Mouse (Mus musculus): ENCODE measurements around the gene Cldn14. TPM values are rescaled to one million over a fixed set of nuclear protein-coding genes. Genes with fewer than 3 reads are reported as not detected.

Gene Cldn14
- total and polyA plus RNA-seq, 3 experiments: not detected

GRCm38 (mm10) chr16:93974278-93974677 is 34.4 kb downstream of the Cldn14 start (continued):
- no peak for TF ChIP-seq UBTF (IDR thresholded peaks at IDR 0.05; ENCODE audit: borderline replicate concordance, insufficient read depth, low read depth, low read length)
- TF ChIP-seq POLR2A (IDR thresholded peaks at IDR 0.05; ENCODE audit: control insufficient read depth in 1 of 2, insufficient read depth in 1 of 2, low read depth in 1 of 2, low read length in 2 of 2, poor library complexity in 1 of 2): no peak; a peak in 1 of 4 replicates
- no peak for TF ChIP-seq MAX (IDR thresholded peaks at IDR 0.05; ENCODE audit: low read length)
- TF ChIP-seq CHD1 (IDR thresholded peaks at IDR 0.05; ENCODE audit: low read depth, low read length): no peak
- TF ChIP-seq CTCF (IDR thresholded peaks at IDR 0.05 in 2 of 3, conservative IDR thresholded peaks at IDR 0.05 in 1 of 3; ENCODE audit: control insufficient read depth in 1 of 3, insufficient read depth in 1 of 3, low read depth in 2 of 3, low read length in 3 of 3, poor library complexity in 1 of 3, severe bottlenecking in 1 of 3): no peak
- TF ChIP-seq KAT2A (conservative IDR thresholded peaks at IDR 0.05; ENCODE audit: low read depth, low read length): no peak
- no peak for TF ChIP-seq ZC3H11A (IDR thresholded peaks at IDR 0.05; ENCODE audit: low read depth, low read length)
- TF ChIP-seq RAD21 (IDR thresholded peaks at IDR 0.05; ENCODE audit: low read depth, low read length): no peak
- TF ChIP-seq POLR2AphosphoS5 (IDR thresholded peaks at IDR 0.05; ENCODE audit: borderline replicate concordance, low read depth, low read length): no peak
- no peak for TF ChIP-seq JUND (IDR thresholded peaks at IDR 0.05; ENCODE audit: low read depth, low read length)
- no peak for TF ChIP-seq USF1 (IDR thresholded peaks at IDR 0.05; ENCODE audit: low read depth, low read length)
- TF ChIP-seq MEF2A (IDR thresholded peaks at IDR 0.05; ENCODE audit: extremely low read depth, insufficient replicate concordance, low read depth, low read length, poor library complexity, severe bottlenecking): no peak
- no peak for TF ChIP-seq ZNF384 (IDR thresholded peaks at IDR 0.05; ENCODE audit: low read depth, low read length)
- TF ChIP-seq NRF1 (IDR thresholded peaks at IDR 0.05; ENCODE audit: insufficient read depth, low read depth, low read length, poor library complexity, severe bottlenecking): no peak
- TF ChIP-seq MYC (IDR thresholded peaks at IDR 0.05; ENCODE audit: low read depth, low read length): no peak
- no peak for TF ChIP-seq RCOR1 (IDR thresholded peaks at IDR 0.05; ENCODE audit: low read depth, low read length)
- peak; percentile 47 to 91 for TF ChIP-seq EP300 (IDR thresholded peaks at IDR 0.05; ENCODE audit: low read depth in 1 of 2, low read length in 2 of 2)
- peak; percentile 34; the same call in 1 of the 2 replicates for TF ChIP-seq TAL1 (IDR thresholded peaks at IDR 0.05; ENCODE audit: low read length)

DNA sequence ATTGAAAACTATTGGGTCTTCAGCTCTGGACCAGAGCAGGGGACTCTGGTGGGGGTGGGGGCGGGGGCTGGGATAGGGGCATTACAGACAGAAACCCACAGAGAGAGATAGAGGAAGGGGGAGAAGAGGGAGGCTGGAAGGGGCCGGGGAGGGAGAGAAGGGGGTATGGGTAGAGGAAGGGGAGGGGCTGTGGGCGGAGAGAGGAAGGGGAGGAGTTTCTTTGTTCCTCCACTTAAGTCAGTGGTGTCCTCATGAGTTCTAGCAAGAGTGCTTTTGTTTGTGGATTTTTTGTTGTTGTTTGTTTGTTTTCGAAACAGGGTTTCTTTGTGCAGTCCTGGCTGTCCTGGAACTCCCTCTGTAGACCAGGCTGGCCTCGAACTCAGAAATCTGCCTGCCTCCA is 35.1 kb downstream of the Cldn14 start:
- H3K4me1 ChIP-seq (ENCODE audit: control insufficient read depth in 1 of 2, insufficient read depth in 2 of 2, low read length in 2 of 2): peaks cover 3 to 16% of the 10 kb centered on the region in 2 experiments
- peak overlapping the region; percentile 59 to 90 for H3K4me3 ChIP-seq (ENCODE audit: control insufficient read depth in 1 of 2, insufficient read depth in 1 of 2, low read depth in 2 of 2, low read length in 2 of 2)
- DNase-seq (ENCODE audit: low read depth, low spot score): peak; percentile 89
- no peak for TF ChIP-seq UBTF (IDR thresholded peaks at IDR 0.05; ENCODE audit: borderline replicate concordance, insufficient read depth, low read depth, low read length)
- no peak for TF ChIP-seq USF2 (IDR thresholded peaks at IDR 0.05; ENCODE audit: borderline replicate concordance in 1 of 2, insufficient read depth in 1 of 2, low read depth in 1 of 2, low read length in 2 of 2)
- TF ChIP-seq MYB (IDR thresholded peaks at IDR 0.05; ENCODE audit: low read depth, low read length): no peak
- no peak for TF ChIP-seq POLR2AphosphoS5 (IDR thresholded peaks at IDR 0.05; ENCODE audit: borderline replicate concordance, low read depth, low read length)
- no peak; the same call in none of the 2 replicates for TF ChIP-seq ELF1 (IDR thresholded peaks at IDR 0.05; ENCODE audit: low read depth, low read length)
- peak; percentile 60; the same call in 1 of the 2 replicates for TF ChIP-seq HCFC1 (IDR thresholded peaks at IDR 0.05; ENCODE audit: low read depth, low read length)
- TF ChIP-seq TBP (IDR thresholded peaks at IDR 0.05; ENCODE audit: low read depth, low read length): peak; percentile 76
- 0 out of 2 replicates have a peak, but pooled peaks have one; percentile 9 for TF ChIP-seq MXI1 (IDR thresholded peaks at IDR 0.05; ENCODE audit: low read depth, low read length)
- peak; percentile 12; the same call in 1 of the 2 replicates for TF ChIP-seq MAX (IDR thresholded peaks at IDR 0.05; ENCODE audit: low read length)
- peak; percentile 38; the same call in 1 of the 2 replicates for TF ChIP-seq KAT2A (conservative IDR thresholded peaks at IDR 0.05; ENCODE audit: low read depth, low read length)
- peak; percentile 83; the same call in 1 of the 2 replicates for TF ChIP-seq POLR2AphosphoS2 (IDR thresholded peaks at IDR 0.05; ENCODE audit: low read length)
- no peak for TF ChIP-seq TAL1 (IDR thresholded peaks at IDR 0.05; ENCODE audit: low read length)
- TF ChIP-seq ZMIZ1 (IDR thresholded peaks at IDR 0.05; ENCODE audit: low read depth, low read length): peak; percentile 88
- TF ChIP-seq SMC3 (IDR thresholded peaks at IDR 0.05; ENCODE audit: low read depth, low read length): no peak
- TF ChIP-seq ETS1 (IDR thresholded peaks at IDR 0.05; ENCODE audit: low read depth, low read length): 0 out of 2 replicates have a peak, but pooled peaks have one; percentile 16
- peak in 1 of 2 experiments; percentile 80; a peak in 2 of 4 replicates for TF ChIP-seq POLR2A (IDR thresholded peaks at IDR 0.05; ENCODE audit: control insufficient read depth in 1 of 2, insufficient read depth in 1 of 2, low read depth in 1 of 2, low read length in 2 of 2, poor library complexity in 1 of 2)
- peak; percentile 80 for TF ChIP-seq NELFE (IDR thresholded peaks at IDR 0.05; ENCODE audit: low read depth, low read length)
- TF ChIP-seq TCF12 (IDR thresholded peaks at IDR 0.05; ENCODE audit: low read depth, low read length): peak; percentile 49; the same call in 1 of the 2 replicates
- peak; percentile 77; the same call in 1 of the 2 replicates for TF ChIP-seq MAZ (IDR thresholded peaks at IDR 0.05; ENCODE audit: low read depth, low read length)
- peaks cover 0 to 3% of the 10 kb centered on the region in 2 experiments; a peak in 2 of 4 replicates for H3K36me3 ChIP-seq (ENCODE audit: control insufficient read depth in 1 of 2, insufficient read depth in 2 of 2, low read length in 2 of 2)
- H3K9ac ChIP-seq (ENCODE audit: control insufficient read depth, low read depth, low read length, poor library complexity, severe bottlenecking): peak overlapping the region; percentile 72
- H3K79me2 ChIP-seq (ENCODE audit: control insufficient read depth, insufficient read depth, low read length, poor library complexity): peaks cover 3% of the 10 kb centered on the region; the same call in 1 of the 2 replicates
- no peaks in the 10 kb centered on the region for H3K27me3 ChIP-seq (ENCODE audit: control insufficient read depth in 1 of 2, insufficient read depth in 2 of 2, low read length in 2 of 2)
- no peaks in the 10 kb centered on the region for H3K9me3 ChIP-seq (replicated peaks; ENCODE audit: insufficient read depth, low read length)
- peak overlapping the region; percentile 86 for H3K27ac ChIP-seq (ENCODE audit: control insufficient read depth, low read depth, low read length)

Data from MEL (cell line).